Mouse (Mus musculus): Measurements from ENCODE around the gene Gm4969. TPM values are rescaled to one million over a fixed set of nuclear protein-coding genes. Genes with fewer than 3 reads are reported as not detected.

Gm4969 gene
- polyA plus RNA-seq, 2 experiments from 2014 or later, result not detected

- no peak for ATAC-seq
Measured at GRCm38 (mm10) chr7:19136168-19136567, 18.0 kb upstream of the Gm4969 start.

GRCm38 (mm10) chr7:19131324-19131848 is 13.2 kb upstream of the Gm4969 start:
- ATAC-seq, result peak; percentile 94

- no peak for ATAC-seq
Measured at GRCm38 (mm10) chr7:19130657-19131056, 12.5 kb upstream of the Gm4969 start.

- peak; percentile 34 for ATAC-seq
Measured at GRCm38 (mm10) chr7:19129396-19129795, 11.2 kb upstream of the Gm4969 start.

GRCm38 (mm10) chr7:19127744-19128143 is 9.6 kb upstream of the Gm4969 start:
- no peak for ATAC-seq

- no peak for ATAC-seq
Measured at GRCm38 (mm10) chr7:19124713-19125112, 6.5 kb upstream of the Gm4969 start.

GRCm38 (mm10) chr7:19121686-19122085 is 3.5 kb upstream of the Gm4969 start:
- no peak for ATAC-seq

GRCm38 (mm10) chr7:19119631-19120429 is 1.7 kb upstream of the Gm4969 start, which contains the start of gene Fbxo46:
Gene Fbxo46, plus strand, starts transcription at chr7:19119859.
- ATAC-seq, result peak; percentile 100

- ATAC-seq, result no peak
Measured at GRCm38 (mm10) chr7:19119083-19119482, 915 bp upstream of the Gm4969 start.

- no peak for ATAC-seq
Measured at GRCm38 (mm10) chr7:19109565-19109964, 8.6 kb downstream of the Gm4969 start.

GRCm38 (mm10) chr7:19107436-19107835 is 10.7 kb downstream of the Gm4969 start:
- no peak for ATAC-seq

- ATAC-seq, result no peak
Measured at GRCm38 (mm10) chr7:19104486-19104885, 13.7 kb downstream of the Gm4969 start.

- no peak for ATAC-seq
Measured at GRCm38 (mm10) chr7:19103741-19104140, 14.4 kb downstream of the Gm4969 start.

- ATAC-seq, result no peak
Measured at GRCm38 (mm10) chr7:19100290-19100689, 17.9 kb downstream of the Gm4969 start.

- no peak for ATAC-seq
Measured at GRCm38 (mm10) chr7:19098811-19099210, 19.4 kb downstream of the Gm4969 start.

- ATAC-seq, result no peak
Measured at GRCm38 (mm10) chr7:19097863-19098262, 20.3 kb downstream of the Gm4969 start.

GRCm38 (mm10) chr7:19097217-19097616 is 21.0 kb downstream of the Gm4969 start:
- no peak for ATAC-seq

GRCm38 (mm10) chr7:19096421-19096976 is 21.7 kb downstream of the Gm4969 start:
- ATAC-seq, result no peak

GRCm38 (mm10) chr7:19095751-19096110 is 22.4 kb downstream of the Gm4969 start:
- ATAC-seq, result no peak

GRCm38 (mm10) chr7:19094826-19095750 is 23.1 kb downstream of the Gm4969 start:
- ATAC-seq, result peak; percentile 30

GRCm38 (mm10) chr7:19094471-19094825 is 23.7 kb downstream of the Gm4969 start, which contains the start of gene Six5:
Gene Six5, plus strand, starts transcription at chr7:19094594.
- peak; percentile 27 for ATAC-seq

GRCm38 (mm10) chr7:19093537-19094385 is 24.4 kb downstream of the Gm4969 start:
- ATAC-seq, result peak; percentile 85
